In genomic region chr1:119093739-119094138, GRCm38 (mm10) we compare ENCODE assay signal across 8 mouse cellular contexts. TPM values are rescaled to one million over a fixed set of nuclear protein-coding genes. Genes with fewer than 3 reads are reported as not detected.
DNase-seq lines count a peak whose midpoint lies in the region; ATAC-seq and TF ChIP-seq lines count a peak whose summit lies in the region.

No protein-coding gene starts in this region.

- no peak overlapping the region for H3K9ac ChIP-seq in hindbrain, embryonic 12.5 days

- ATAC-seq in G1E (ENCODE audit: extremely low read depth, insufficient number of reproducible peaks, low FRiP score, poor library complexity, severe bottlenecking): peak; percentile 54
- ATAC-seq in hindbrain, embryonic 12.5 days (ENCODE audit: low FRiP score): peak; percentile 46; the same call in 1 of the 2 replicates
- no peak for ATAC-seq in erythroid progenitor cell, adult 5-6 weeks (replicated peaks; ENCODE audit: low FRiP score, poor library complexity, severe bottlenecking)

- no peaks in the 10 kb centered on the region; the same call in 1 of the 2 replicates for H3K27me3 ChIP-seq in G1E (ENCODE audit: insufficient read depth, low read length)
- H3K27me3 ChIP-seq in forebrain, embryonic 10.5 days (ENCODE audit: poor library complexity, severe bottlenecking): peaks cover 11% of the 10 kb centered on the region
- H3K27me3 ChIP-seq in hindbrain, embryonic 12.5 days: no peaks in the 10 kb centered on the region; the same call in 1 of the 2 replicates

- no peaks in the 10 kb centered on the region for H3K36me3 ChIP-seq in G1E (replicated peaks)
- H3K36me3 ChIP-seq in forebrain, embryonic 10.5 days (replicated peaks): no peaks in the 10 kb centered on the region
- no peaks in the 10 kb centered on the region for H3K36me3 ChIP-seq in hindbrain, embryonic 12.5 days

- no peaks in the 10 kb centered on the region for H3K4me1 ChIP-seq in G1E (ENCODE audit: insufficient read depth, low read depth, low read length)
- no peaks in the 10 kb centered on the region for H3K4me1 ChIP-seq in bone marrow macrophage, adult 2 months (ENCODE audit: control insufficient read depth, insufficient read depth, low read length)
- no peaks in the 10 kb centered on the region for H3K4me1 ChIP-seq in forebrain, embryonic 10.5 days
- peaks cover 8% of the 10 kb centered on the region; the same call in 1 of the 2 replicates for H3K4me1 ChIP-seq in hindbrain, embryonic 12.5 days

- H3K4me2 ChIP-seq in hindbrain, embryonic 12.5 days (replicated peaks): no peak overlapping the region

- DNase-seq in G1E (ENCODE audit: low spot score): peak; percentile 22
- DNase-seq in forebrain, embryonic 10.5 days (ENCODE audit: extremely low spot score, low spot score): peak; percentile 65
- peak; percentile 74 to 81 for DNase-seq in layer of hippocampus, postnatal 14 days (ENCODE audit: low spot score in 2 of 2)
- DNase-seq in lung, postnatal 36 days: peak; percentile 81
- peak; percentile 40 for DNase-seq in right cerebral cortex, adult 18-20 months

- no peak overlapping the region for H3K27ac ChIP-seq in bone marrow macrophage, adult 2 months (ENCODE audit: insufficient read depth, low read depth, low read length)
- H3K27ac ChIP-seq in forebrain, embryonic 10.5 days: no peak overlapping the region
- H3K27ac ChIP-seq in hindbrain, embryonic 12.5 days: no peak overlapping the region

- 26% methylated on average over 8 of the region's 8 CpGs for WGBS in forebrain, embryonic 10.5 days
- 18% methylated on average over 8 of the region's 8 CpGs for WGBS in hindbrain, embryonic 12.5 days

- TF ChIP-seq POLR2A in bone marrow macrophage, adult 2 months (IDR thresholded peaks at IDR 0.05; ENCODE audit: borderline replicate concordance, low read depth, low read length): no peak

- no peak overlapping the region for H3K4me3 ChIP-seq in G1E (ENCODE audit: low read depth, low read length)
- H3K4me3 ChIP-seq in bone marrow macrophage, adult 2 months (ENCODE audit: insufficient read depth, low read length): no peak overlapping the region
- H3K4me3 ChIP-seq in forebrain, embryonic 10.5 days: no peak overlapping the region
- H3K4me3 ChIP-seq in hindbrain, embryonic 12.5 days: no peak overlapping the region

- H3K9me3 ChIP-seq in G1E (replicated peaks): peaks cover 72% of the 10 kb centered on the region
- H3K9me3 ChIP-seq in forebrain, embryonic 10.5 days: no peaks in the 10 kb centered on the region
- H3K9me3 ChIP-seq in hindbrain, embryonic 12.5 days (replicated peaks): no peaks in the 10 kb centered on the region; the same call in 1 of the 2 replicates

- TF ChIP-seq CTCF in G1E (IDR thresholded peaks at IDR 0.05; ENCODE audit: low read depth, low read length): peak; percentile 55; the same call in 1 of the 2 replicates
- TF ChIP-seq CTCF in bone marrow macrophage, adult 2 months (IDR thresholded peaks at IDR 0.05; ENCODE audit: low read depth, low read length): peak; percentile 36; the same call in 1 of the 2 replicates

RNA-seq across cellular contexts. Expression of gene Gli2, which starts 40.3 kb away (rescaled TPM):
- not detected in 2 replicates for total RNA-seq in G1E (2014; fragmentation: Nextera tagmentation)
- 0.06 and 0.11 TPM in 2 replicates for total RNA-seq in G1E (2017)
- not detected in 2 replicates for polyA plus RNA-seq in G1E (2012)
- not detected in 2 replicates for polyA plus RNA-seq in bone marrow macrophage, adult 2 months (2012; ENCODE audit: insufficient read depth, insufficient read length, missing spikeins)
- polyA plus RNA-seq in forebrain, embryonic 10.5 days (2016; fragmentation: Nextera tagmentation; extraction: Ambion mirVana): 12.9 and 13.0 TPM in 2 replicates
- polyA plus RNA-seq in hindbrain, embryonic 12.5 days (2016; fragmentation: Nextera tagmentation; extraction: Ambion mirVana): 8.1 and 8.3 TPM in 2 replicates
- 1 to 10 TPM; 4.2 to 4.5 TPM for total RNA-seq in layer of hippocampus, postnatal 14 days (2021)
- not detected in 2 replicates for total RNA-seq in erythroid progenitor cell, adult 5-6 weeks (2015; ENCODE audit: low replicate concordance)
- total RNA-seq in erythroid progenitor cell, adult 5-6 weeks (2017; ENCODE audit: low replicate concordance): not detected in 2 replicates

Comparison
In these comparisons a context has a peak if more than half of its experiments do, and no peak if none do; other contexts are left out.
1. DNase-seq: peak in every context shown above with its lines; median percentile 81 in lung, postnatal 36 days; 78 in layer of hippocampus, postnatal 14 days; 65 in forebrain, embryonic 10.5 days; 40 in right cerebral cortex, adult 18-20 months; 22 in G1E.